Mouse (Mus musculus) liver, embryonic 12.5 days (tissue): ENCODE results near the gene Klhl29. TPM values are rescaled to one million over a fixed set of nuclear protein-coding genes. Genes with fewer than 3 reads are reported as not detected.

Experiments used
- ATAC-seq: fragments of 200-750 bp; cut with Nextera tagmentation; 2 replicates; pipeline ENCODE4 v1.8.0; 2017; ENCODE audit warnings: moderate number of reproducible peaks, mild to moderate bottlenecking, moderate library complexity
- H3K27ac ChIP-seq: fragments of 300-500 bp; sonication (generic); 2 replicates; pipeline ENCODE4 v1.5.1; 2016; ENCODE audit warnings: mild to moderate bottlenecking
- H3K27me3 ChIP-seq: fragments of 300-500 bp; sonication (generic); replicated peaks from 2 replicates; pipeline ENCODE4 v1.6.1; 2016; ENCODE audit warnings: mild to moderate bottlenecking, moderate library complexity
- H3K36me3 ChIP-seq: fragments of 300-500 bp; sonication (generic); 2 replicates; pipeline ENCODE4 v1.6.1; 2016; ENCODE audit warnings: mild to moderate bottlenecking, moderate library complexity
- H3K4me1 ChIP-seq: fragments of 300-500 bp; sonication (generic); 2 replicates; pipeline ENCODE4 v1.6.1; 2016
- H3K4me2 ChIP-seq: fragments of 300-500 bp; sonication (generic); 2 replicates; pipeline ENCODE4 v1.6.1; 2016; ENCODE audit warnings: mild to moderate bottlenecking, moderate library complexity
- H3K4me3 ChIP-seq: fragments of 300-500 bp; sonication (generic); 2 replicates; pipeline ENCODE4 v1.5.1; 2016; ENCODE audit warnings: mild to moderate bottlenecking, moderate library complexity
- H3K9ac ChIP-seq: fragments of 300-500 bp; sonication (generic); 2 replicates; pipeline ENCODE4 v1.6.1; 2016; ENCODE audit warnings: mild to moderate bottlenecking, moderate library complexity
- H3K9me3 ChIP-seq: fragments of 300-500 bp; sonication (generic); replicated peaks from 2 replicates; pipeline ENCODE4 v1.6.1; 2016; ENCODE audit warnings: mild to moderate bottlenecking, moderate library complexity
- WGBS: fragments of 180-500 bp; shearing (Covaris S2); methylation state at CpG from one replicate; pipeline ENCODE4 v1.1.7; 2016; ENCODE audit not compliant: insufficient replicate concordance; 5-methylcytosine and 5-hydroxymethylcytosine counted together
- polyA plus RNA-seq: library from polyadenylated mRNA; unstranded; fragments of >200 nt; fragmentation: Nextera tagmentation; extraction: Ambion mirVana; gene quantifications from 2 replicates; pipeline ENCODE4 v1.2.1, GENCODE M21; 2016

Gene Klhl29
- polyA plus RNA-seq, 1 experiment from 2014 or later: 0.31 TPM

DNA sequence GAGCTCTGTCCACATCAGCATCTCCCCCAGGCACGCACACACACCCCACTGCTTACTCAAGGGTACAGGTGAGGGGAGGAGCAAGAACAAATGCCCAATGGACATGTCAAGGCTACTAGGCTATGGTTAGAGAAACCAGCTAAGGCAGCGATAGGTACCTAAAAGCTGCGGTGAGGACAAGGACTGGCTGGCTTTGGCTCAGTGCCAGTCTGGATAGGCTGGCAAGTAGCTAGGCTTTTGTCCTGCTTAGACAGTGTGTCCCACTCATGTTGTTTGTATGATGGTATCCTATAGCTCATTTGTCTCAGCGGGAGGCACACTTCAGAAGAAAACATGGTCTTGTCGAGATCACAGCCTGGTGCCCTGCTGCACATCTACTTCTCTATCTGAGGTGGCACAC, 258.9 kb downstream of the Klhl29 start:
- H3K27me3 ChIP-seq: no peaks in the 10 kb centered on the region
- H3K36me3 ChIP-seq: no peaks in the 10 kb centered on the region
- H3K9ac ChIP-seq: no peak overlapping the region
- H3K9me3 ChIP-seq: no peaks in the 10 kb centered on the region
- H3K4me3 ChIP-seq: no peak overlapping the region
- 78% methylated on average over 5 of the region's 5 CpGs for WGBS
- H3K4me2 ChIP-seq: no peak overlapping the region
- ATAC-seq: no peak
- H3K27ac ChIP-seq: no peak overlapping the region
- H3K4me1 ChIP-seq: peaks cover 10% of the 10 kb centered on the region

DNA sequence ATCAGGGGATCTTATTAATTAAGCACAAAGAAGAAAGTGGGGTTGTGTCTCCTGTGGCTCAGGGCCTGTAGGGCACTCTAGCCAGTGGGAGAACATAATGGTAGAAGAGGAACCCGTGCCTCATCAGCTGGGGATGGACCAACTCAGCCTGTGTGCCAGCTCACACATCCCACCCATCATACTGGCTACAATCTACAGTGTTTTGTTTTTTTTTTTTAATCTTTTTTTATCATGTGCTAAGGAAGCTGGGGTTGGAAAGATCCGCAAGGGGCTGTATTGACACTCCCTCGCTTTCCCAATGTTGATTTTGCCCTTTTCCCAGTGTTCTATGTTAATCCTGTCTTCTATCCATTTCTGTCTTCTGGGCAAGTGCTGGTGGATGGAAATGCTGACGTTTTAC, 260.9 kb downstream of the Klhl29 start:
- H3K9ac ChIP-seq: no peak overlapping the region
- no peaks in the 10 kb centered on the region for H3K27me3 ChIP-seq
- WGBS: 47% methylated on average over 4 of the region's 4 CpGs
- H3K36me3 ChIP-seq: no peaks in the 10 kb centered on the region
- no peak overlapping the region for H3K27ac ChIP-seq
- no peak overlapping the region for H3K4me3 ChIP-seq
- peaks cover 3% of the 10 kb centered on the region for H3K4me1 ChIP-seq
- no peak overlapping the region for H3K4me2 ChIP-seq
- no peak for ATAC-seq
- H3K9me3 ChIP-seq: no peaks in the 10 kb centered on the region

DNA sequence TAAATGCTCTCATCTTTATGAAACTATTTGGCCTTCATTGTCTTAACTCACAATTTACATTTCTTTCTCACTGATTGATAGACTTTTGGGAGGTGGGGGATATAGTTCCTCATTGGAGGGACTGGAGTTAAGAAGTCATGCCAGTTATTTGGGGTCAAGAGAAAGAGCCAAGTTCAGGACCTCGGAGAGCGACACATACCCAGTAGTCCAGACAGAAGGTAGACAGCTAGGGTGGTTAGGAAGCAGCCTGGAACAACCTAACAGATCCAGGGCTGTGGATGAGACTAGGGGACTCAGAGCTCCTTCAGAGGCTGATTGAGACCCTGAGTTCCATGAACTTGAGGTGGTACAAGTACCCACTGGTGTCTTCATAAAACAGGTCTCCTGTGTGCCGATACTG, 264.1 kb downstream of the Klhl29 start:
- 48% methylated on average over 3 of the region's 3 CpGs for WGBS

DNA sequence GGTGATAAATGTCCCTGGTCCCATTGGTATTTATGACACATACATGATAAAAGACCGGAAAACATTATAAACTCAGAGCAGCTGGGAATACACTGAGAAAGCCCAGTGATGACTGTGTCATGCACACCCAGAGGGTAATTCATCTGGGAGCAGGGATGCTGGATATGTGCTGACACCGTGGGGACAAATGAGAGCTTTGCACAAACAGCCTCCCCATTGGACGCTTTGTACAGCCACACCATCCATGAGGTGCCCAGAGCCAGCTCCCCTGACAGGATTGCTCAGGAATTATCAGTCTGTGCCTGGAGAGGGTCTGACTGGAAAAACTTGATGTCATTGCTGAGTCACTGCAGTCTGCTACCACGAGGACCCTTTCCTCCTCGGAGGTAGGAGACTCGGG, 266.9 kb downstream of the Klhl29 start:
- no peak overlapping the region for H3K27ac ChIP-seq
- no peak overlapping the region for H3K9ac ChIP-seq
- H3K4me3 ChIP-seq: no peak overlapping the region
- no peaks in the 10 kb centered on the region for H3K27me3 ChIP-seq
- H3K36me3 ChIP-seq: no peaks in the 10 kb centered on the region
- no peaks in the 10 kb centered on the region for H3K4me1 ChIP-seq
- ATAC-seq: no peak
- no peak overlapping the region for H3K4me2 ChIP-seq
- no peaks in the 10 kb centered on the region for H3K9me3 ChIP-seq
- 54% methylated on average over 6 of the region's 6 CpGs for WGBS

More for the DNA sequence above, 264.1 kb downstream of the Klhl29 start:
- Histone ChIP-seq H3K4me1 (no peaks in the 10 kb centered on the region), H3K4me2 (no peak overlapping the region), H3K4me3 (no peak overlapping the region), H3K9ac (no peak overlapping the region), H3K9me3 (no peaks in the 10 kb centered on the region), H3K27me3 (no peaks in the 10 kb centered on the region), H3K36me3 (no peaks in the 10 kb centered on the region), H3K27ac (no peak overlapping the region)
- no peak for ATAC-seq

DNA sequence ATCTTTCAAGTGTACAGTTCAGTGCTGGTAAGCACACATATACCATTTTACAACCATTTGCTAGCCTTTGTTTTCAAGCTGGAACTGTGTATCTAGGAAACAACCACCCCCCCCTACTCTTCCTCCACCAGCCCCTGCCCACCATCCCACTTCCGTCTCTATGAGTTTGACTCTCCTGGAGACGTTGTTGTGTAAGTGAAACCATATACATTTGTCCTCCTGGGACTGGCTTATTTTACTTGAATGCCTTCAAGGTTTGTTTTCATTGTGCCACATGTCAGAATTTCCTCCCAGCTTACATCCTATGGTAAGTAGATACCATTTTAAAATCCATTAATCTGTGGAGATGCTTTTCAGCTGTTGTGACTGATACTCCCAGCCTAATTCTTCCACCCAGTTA, 267.7 kb downstream of the Klhl29 start:
- no peaks in the 10 kb centered on the region for H3K36me3 ChIP-seq
- no peaks in the 10 kb centered on the region for H3K4me1 ChIP-seq
- H3K4me3 ChIP-seq: no peak overlapping the region
- H3K27me3 ChIP-seq: no peaks in the 10 kb centered on the region
- WGBS: 60% methylated on average over 2 of the region's 2 CpGs
- no peak for ATAC-seq
- H3K9ac ChIP-seq: no peak overlapping the region
- H3K27ac ChIP-seq: no peak overlapping the region
- H3K4me2 ChIP-seq: no peak overlapping the region
- no peaks in the 10 kb centered on the region for H3K9me3 ChIP-seq

DNA sequence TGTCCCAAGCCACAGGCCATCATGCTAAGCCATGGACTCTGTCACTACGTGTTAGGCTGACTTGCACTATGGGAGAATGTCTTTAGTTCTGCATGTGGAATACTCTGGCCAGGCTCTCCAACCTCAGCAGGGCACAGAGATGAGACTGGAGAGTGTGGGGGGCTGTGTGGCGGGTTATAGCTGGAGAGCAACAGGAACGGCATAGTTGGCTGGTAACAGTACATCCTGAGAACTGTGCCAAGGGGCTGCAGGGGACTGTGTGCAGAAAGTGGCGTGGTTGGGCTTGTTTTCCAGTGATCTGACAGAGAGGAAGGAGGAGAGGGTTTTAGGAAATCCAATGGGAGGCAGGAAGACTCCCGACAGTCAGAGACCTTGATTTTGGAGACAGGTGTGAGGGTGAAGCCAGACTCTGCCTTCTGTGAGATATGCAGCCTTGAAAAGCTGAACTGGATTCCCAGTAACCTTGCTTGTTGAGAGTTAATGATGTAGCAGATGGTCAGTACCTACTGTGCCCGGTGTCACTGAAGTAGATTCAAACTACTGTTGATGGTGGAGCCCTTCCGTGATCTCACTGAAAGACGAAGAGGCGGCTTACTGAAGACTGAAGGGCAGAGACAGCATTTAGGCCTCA, 270.9 kb downstream of the Klhl29 start:
- H3K9me3 ChIP-seq: no peaks in the 10 kb centered on the region
- no peak overlapping the region for H3K9ac ChIP-seq
- no peak for ATAC-seq
- H3K27me3 ChIP-seq: no peaks in the 10 kb centered on the region
- no peak overlapping the region for H3K4me2 ChIP-seq
- no peaks in the 10 kb centered on the region for H3K4me1 ChIP-seq
- no peak overlapping the region for H3K27ac ChIP-seq
- 67% methylated on average over 9 of the region's 9 CpGs for WGBS
- H3K36me3 ChIP-seq: no peaks in the 10 kb centered on the region
- no peak overlapping the region for H3K4me3 ChIP-seq

DNA sequence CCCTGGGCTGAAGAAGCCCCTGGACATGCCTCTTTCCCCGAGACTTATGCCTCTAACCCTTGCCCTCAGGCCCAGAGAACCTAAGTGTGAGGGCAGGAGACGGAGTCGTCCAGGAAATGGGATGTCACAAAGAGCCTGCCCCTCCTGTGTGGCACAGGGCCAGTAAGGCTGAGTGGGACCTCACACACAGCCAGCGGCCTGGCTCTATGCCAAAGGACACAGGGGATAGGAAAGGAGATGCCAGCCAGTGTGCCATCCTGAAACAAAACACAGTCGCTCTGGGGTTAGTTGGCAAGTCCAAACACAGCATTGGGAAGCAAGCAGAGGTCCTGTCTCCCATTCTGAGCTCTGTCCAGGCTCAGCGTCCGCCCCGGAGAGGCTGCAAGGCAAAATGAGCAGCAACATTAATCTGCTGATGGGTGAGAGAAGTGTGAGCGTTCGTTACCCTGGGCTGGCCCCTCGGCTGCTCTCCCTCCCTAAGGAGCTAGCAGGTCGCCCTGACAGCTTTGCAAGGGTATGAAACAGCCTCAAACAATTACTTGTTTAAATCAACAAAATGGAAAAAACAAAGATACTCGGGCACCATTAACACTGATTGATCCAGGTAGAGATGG, 274.0 kb downstream of the Klhl29 start:
- Histone ChIP-seq H3K27me3 (no peaks in the 10 kb centered on the region), H3K27ac (no peak overlapping the region), H3K9ac (no peak overlapping the region), H3K4me3 (no peak overlapping the region), H3K4me1 (no peaks in the 10 kb centered on the region), H3K36me3 (no peaks in the 10 kb centered on the region), H3K9me3 (no peaks in the 10 kb centered on the region), H3K4me2 (no peak overlapping the region)
- ATAC-seq: no peak
- 68% methylated on average over 13 of the region's 13 CpGs for WGBS

DNA sequence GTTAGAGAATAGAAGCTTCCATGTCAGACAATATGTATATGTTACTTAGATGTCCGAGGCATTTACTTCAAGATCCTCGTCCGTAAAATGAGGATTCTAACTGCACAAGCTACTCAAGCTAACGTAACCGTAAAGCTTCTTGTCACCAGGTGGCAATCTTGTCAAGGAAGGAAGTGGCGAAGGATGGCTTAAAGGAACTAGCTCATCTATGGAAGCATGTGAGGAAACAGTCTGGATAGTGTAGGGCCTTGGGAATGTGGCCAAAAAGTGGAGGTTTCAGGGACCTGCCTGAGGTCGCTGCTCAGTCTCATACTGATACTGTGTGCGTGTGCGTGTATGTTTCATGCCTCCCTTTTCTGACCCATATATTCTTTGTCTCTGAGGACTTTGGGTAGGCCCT, 275.9 kb downstream of the Klhl29 start:
- no peaks in the 10 kb centered on the region for H3K36me3 ChIP-seq
- H3K4me2 ChIP-seq: no peak overlapping the region
- H3K9me3 ChIP-seq: no peaks in the 10 kb centered on the region
- H3K4me1 ChIP-seq: no peaks in the 10 kb centered on the region
- no peak overlapping the region for H3K27ac ChIP-seq
- no peaks in the 10 kb centered on the region for H3K27me3 ChIP-seq
- no peak overlapping the region for H3K9ac ChIP-seq
- H3K4me3 ChIP-seq: no peak overlapping the region
- no peak for ATAC-seq
- 68% methylated on average over 9 of the region's 9 CpGs for WGBS

DNA sequence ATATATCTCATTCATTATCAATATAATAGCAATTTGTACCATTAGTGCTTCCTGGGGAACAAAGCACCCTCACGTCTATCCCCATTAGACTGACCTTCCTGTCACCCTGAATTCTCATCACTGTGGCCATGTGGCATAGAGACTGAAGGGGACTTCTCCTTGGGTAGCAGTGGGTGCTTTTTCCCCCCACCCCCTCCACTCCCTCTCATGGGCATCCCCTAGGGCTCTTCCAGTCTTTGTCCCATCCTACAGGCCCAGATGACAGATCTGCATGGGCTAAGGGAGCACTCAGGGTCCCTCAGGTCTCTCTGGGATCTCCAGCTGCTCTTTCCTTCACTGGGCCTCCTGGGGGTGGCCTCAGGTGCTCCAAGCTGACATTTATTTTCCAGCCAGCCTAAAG, 286.8 kb downstream of the Klhl29 start:
- no peaks in the 10 kb centered on the region for H3K9me3 ChIP-seq
- no peaks in the 10 kb centered on the region for H3K4me1 ChIP-seq
- no peak overlapping the region for H3K4me2 ChIP-seq
- 43% methylated on average over 1 of the region's 1 CpGs for WGBS
- ATAC-seq: no peak
- no peaks in the 10 kb centered on the region for H3K27me3 ChIP-seq
- no peak overlapping the region for H3K27ac ChIP-seq
- H3K9ac ChIP-seq: no peak overlapping the region
- H3K4me3 ChIP-seq: no peak overlapping the region
- no peaks in the 10 kb centered on the region for H3K36me3 ChIP-seq

DNA sequence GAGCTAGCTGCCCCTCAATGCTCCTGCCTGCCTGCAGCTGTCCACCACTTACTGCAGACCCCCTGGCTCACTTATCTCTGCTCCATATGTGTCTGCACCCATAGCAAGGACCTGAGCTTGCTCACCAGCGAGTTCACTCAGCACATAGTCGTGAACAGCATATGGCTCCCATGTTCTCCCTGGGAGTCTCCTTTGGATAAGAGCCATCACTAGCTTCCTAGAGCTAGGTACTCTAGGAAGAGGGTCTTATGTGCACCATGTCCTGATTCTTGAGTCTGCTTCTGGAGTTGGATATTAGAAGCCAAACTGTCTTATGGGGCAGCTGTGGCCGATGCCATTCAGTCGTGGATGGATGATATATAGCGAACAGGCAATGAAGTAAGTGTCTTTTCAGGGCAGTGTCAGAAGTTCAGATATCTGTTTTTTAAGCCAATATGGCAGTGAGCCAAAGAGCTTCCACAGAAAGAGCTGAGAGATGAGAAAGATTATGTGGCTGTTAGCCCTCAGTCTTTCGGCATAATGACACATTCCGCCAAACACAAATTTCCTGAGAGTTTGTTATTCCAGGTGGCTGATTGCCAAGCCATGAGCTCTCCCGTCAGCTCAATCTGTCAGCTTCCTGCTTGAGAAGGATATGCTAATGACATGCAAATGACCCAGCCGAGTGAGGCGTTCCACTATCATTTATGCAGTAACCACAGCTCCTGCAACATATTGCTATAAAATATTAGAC, 287.5 kb downstream of the Klhl29 start:
- Histone ChIP-seq H3K27ac (no peak overlapping the region), H3K9ac (no peak overlapping the region), H3K9me3 (no peaks in the 10 kb centered on the region), H3K36me3 (no peaks in the 10 kb centered on the region), H3K4me2 (no peak overlapping the region), H3K27me3 (no peaks in the 10 kb centered on the region), H3K4me1 (no peaks in the 10 kb centered on the region), H3K4me3 (no peak overlapping the region)
- WGBS: 41% methylated on average over 10 of the region's 10 CpGs
- no peak for ATAC-seq

DNA sequence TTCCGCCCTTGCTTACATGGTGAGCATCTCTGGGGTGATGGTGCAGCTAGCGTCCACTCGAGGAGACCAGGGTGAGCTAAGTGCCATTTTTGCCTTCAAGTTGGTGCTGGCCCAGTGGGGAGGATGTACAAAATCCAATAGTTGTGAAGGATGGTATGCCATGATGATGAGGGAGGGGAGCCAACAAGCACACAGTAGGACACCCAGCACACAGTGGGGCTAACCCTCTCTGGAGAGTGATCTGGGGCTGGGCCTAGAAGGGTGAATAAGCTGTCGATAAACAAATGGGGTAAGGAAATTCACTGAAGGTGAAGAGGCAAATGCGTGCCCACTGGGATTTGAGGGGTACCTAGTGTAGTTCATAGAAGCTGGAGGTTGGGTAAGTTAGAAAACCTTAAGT, 290.8 kb downstream of the Klhl29 start:
- Histone ChIP-seq H3K27me3 (no peaks in the 10 kb centered on the region), H3K4me3 (no peak overlapping the region), H3K4me2 (no peak overlapping the region), H3K9ac (no peak overlapping the region), H3K9me3 (no peaks in the 10 kb centered on the region), H3K36me3 (no peaks in the 10 kb centered on the region), H3K4me1 (no peaks in the 10 kb centered on the region), H3K27ac (no peak overlapping the region)
- ATAC-seq: no peak
- 74% methylated on average over 5 of the region's 5 CpGs for WGBS

DNA sequence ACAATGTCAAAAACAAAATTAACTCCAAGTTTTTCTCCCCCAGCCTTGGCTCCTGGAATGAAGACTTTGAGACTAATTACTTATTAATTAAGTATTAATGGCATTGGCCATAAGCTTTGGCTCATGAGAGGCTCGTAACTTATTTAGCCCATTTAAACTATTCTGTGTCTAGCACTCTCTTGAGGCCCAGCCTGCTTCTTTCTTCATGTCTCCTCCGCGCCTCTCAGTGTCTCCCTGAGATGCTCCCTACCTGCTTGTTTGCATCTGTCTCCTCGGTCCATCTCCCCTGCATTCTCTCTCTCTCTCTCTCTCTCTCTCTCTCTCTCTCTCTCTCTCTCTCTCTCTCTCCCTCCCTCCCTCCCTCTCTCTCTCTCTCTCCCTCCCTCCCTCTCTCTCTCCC, 294.0 kb downstream of the Klhl29 start:
- ATAC-seq: no peak
- Histone ChIP-seq H3K36me3 (no peaks in the 10 kb centered on the region), H3K4me2 (no peak overlapping the region), H3K4me3 (no peak overlapping the region), H3K4me1 (no peaks in the 10 kb centered on the region), H3K9ac (no peak overlapping the region), H3K9me3 (no peaks in the 10 kb centered on the region), H3K27me3 (no peaks in the 10 kb centered on the region), H3K27ac (no peak overlapping the region)
- WGBS: 70% methylated on average over 4 of the region's 4 CpGs
